Mouse (Mus musculus) ES-Bruce4 (cell line): ENCODE results near the gene Igf1r.
A peak's percentile ranks its signal among the peaks of the same experiment; 100 is the strongest.

Experiments
- CTCF ChIP-seq: IDR thresholded peaks from one replicate; pipeline ENCODE4 v1.8.1; 2011; ENCODE audit warnings: low read depth, low read length
- EP300 ChIP-seq: IDR thresholded peaks from 2 replicates; pipeline ENCODE4 v1.6.1; 2011; ENCODE audit warnings: low read depth, low read length; ENCODE audit not compliant: insufficient read depth
- POLR2A ChIP-seq: IDR thresholded peaks from one replicate; pipeline ENCODE4 v1.8.1; 2011; ENCODE audit warnings: low read length; ENCODE audit not compliant: insufficient read depth

DNA sequence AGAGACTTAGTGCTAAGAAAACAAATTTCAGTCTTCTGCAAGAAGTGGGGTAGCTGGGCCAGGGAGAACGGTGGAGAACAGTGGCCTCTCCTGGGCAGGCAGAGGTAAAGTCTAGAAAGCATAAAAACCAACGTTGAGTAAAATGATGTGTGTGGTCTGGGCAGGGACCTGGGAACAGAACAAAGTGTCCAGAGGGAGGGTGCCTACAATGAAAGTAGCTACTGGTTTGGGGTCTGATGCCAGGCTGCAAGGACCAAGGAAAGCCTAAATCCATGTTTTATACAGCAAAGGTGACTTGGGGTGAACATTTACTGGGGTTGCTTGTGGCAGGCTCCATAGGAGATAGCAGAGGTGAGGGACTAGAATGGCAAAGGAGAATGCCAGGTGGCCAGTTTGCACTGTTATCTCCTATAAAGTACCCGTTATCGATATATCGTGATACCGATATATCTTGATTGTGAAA is 175.2 kb downstream of the Igf1r start:
- TF ChIP-seq EP300 (no peak), CTCF (peak; percentile 37), POLR2A (no peak)
